Mouse (Mus musculus) spleen, adult 2 months (tissue): ENCODE measurements around the gene Cacnb2.

Source experiments
- CTCF ChIP-seq: fragments of 200-500 bp; IDR thresholded peaks from 2 replicates; pipeline ENCODE4 v1.5.1; 2011; ENCODE audit warnings: mild to moderate bottlenecking, inconsistent platforms; ENCODE audit not compliant: insufficient read depth, insufficient read length, insufficient replicate concordance; ENCODE audit errors: extremely low read depth
- POLR2A ChIP-seq: fragments of 200-500 bp; IDR thresholded peaks from 2 replicates; pipeline ENCODE4 v1.6.1; 2011; ENCODE audit warnings: low read depth, low read length, inconsistent platforms

GRCm38 (mm10) chr2:14716666-14717065, 113.8 kb downstream of the Cacnb2 start:
- TF ChIP-seq CTCF, result no peak
- no peak for TF ChIP-seq POLR2A
